Mouse (Mus musculus): ENCODE data around the gene Ccl1. TPM values are rescaled to one million over a fixed set of nuclear protein-coding genes. Genes with fewer than 3 reads are reported as not detected.

Ccl1 gene
- polyA plus RNA-seq (2015; fragmentation: Nextera tagmentation; extraction: Ambion mirVana), result 0.62 and 0.88 TPM in 2 replicates

- Histone ChIP-seq H3K36me3 (replicated peaks) (no peaks in the 10 kb centered on the region), H3K9me3 (no peaks in the 10 kb centered on the region), H3K4me1 (peaks cover 4% of the 10 kb centered on the region; the same call in 1 of the 2 replicates), H3K27me3 (replicated peaks) (no peaks in the 10 kb centered on the region), H3K9ac (no peak within 1 kb of the TSS), H3K27ac (no peak within 1 kb of the TSS), H3K4me3 (no peak within 1 kb of the TSS), H3K4me2 (no peak within 1 kb of the TSS)
- no peak for ATAC-seq (replicated peaks)
- 68% methylated on average over 4 of the region's 4 CpGs for whole genome bisulfite sequencing
Observed at GRCm38 (mm10) chr11:82305590-82305989, at the start of gene Ccl1. Ccl1 (minus strand) TSS chr11:82305690.

DNA sequence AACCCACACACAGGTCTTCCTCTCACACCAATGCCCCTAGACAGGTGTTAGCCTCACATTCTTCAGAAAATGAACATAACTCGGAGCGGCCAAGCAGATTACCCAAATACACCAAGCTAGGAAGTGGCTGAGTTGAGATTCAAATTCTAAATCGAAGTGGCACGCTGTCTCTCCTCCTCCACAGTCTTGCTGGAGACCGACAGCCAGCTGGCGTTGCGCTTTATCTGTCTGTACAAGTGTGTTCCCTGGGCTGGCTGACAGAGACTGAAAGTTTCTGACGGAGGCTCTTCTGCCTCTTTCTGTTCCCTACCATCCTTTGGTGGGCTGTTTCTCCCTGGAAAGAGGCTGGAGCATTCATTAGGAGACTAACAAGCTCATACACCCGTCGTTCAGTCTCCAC, 45.5 kb upstream of the Ccl1 start:
- WGBS, result 82% methylated on average over 10 of the region's 10 CpGs
- no peak overlapping the region for H3K9ac ChIP-seq
- no peak overlapping the region for H3K27ac ChIP-seq
- no peak overlapping the region for H3K4me3 ChIP-seq
- no peaks in the 10 kb centered on the region for H3K27me3 ChIP-seq (replicated peaks)
- no peak for ATAC-seq (replicated peaks)
- H3K4me2 ChIP-seq, result no peak overlapping the region
- no peaks in the 10 kb centered on the region for H3K36me3 ChIP-seq (replicated peaks)
- H3K9me3 ChIP-seq, result no peaks in the 10 kb centered on the region
- H3K4me1 ChIP-seq, result no peaks in the 10 kb centered on the region

DNA sequence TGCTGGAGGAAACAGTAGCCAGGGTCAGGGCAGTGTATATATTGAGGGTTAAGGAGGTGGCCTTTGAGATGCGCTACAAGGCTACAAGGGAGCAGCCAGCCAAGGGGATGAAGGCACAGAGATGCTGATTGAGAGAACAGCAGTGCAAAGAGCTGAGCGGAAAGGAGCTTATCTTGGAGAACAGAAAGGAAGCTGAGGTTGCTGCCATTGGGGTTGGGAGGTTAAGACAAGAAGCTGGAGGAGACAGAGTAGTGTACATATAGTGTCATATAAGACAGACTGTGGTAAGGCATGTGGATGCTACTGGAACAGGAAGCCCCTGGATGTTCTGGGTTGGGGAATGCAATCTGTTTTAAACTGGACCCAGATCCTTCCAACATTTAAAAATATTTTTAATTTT, 35.4 kb upstream of the Ccl1 start:
- WGBS, result 61% methylated on average over 2 of the region's 2 CpGs
- Histone ChIP-seq H3K4me3 (no peak overlapping the region), H3K27me3 (replicated peaks) (no peaks in the 10 kb centered on the region), H3K36me3 (replicated peaks) (no peaks in the 10 kb centered on the region), H3K4me1 (peaks cover 3% of the 10 kb centered on the region; the same call in 1 of the 2 replicates), H3K4me2 (no peak overlapping the region), H3K9ac (no peak overlapping the region), H3K9me3 (no peaks in the 10 kb centered on the region), H3K27ac (no peak overlapping the region)
- no peak for ATAC-seq (replicated peaks)

GRCm38 (mm10) chr11:82340416-82340815, 34.9 kb upstream of the Ccl1 start:
- H3K9ac ChIP-seq, result no peak overlapping the region
- no peak overlapping the region for H3K27ac ChIP-seq

GRCm38 (mm10) chr11:82339921-82340401, 34.5 kb upstream of the Ccl1 start:
- no peak overlapping the region for H3K4me2 ChIP-seq

More at GRCm38 (mm10) chr11:82340416-82340815, 34.9 kb upstream of the Ccl1 start:
- Histone ChIP-seq H3K4me3 (no peak overlapping the region), H3K36me3 (replicated peaks) (no peaks in the 10 kb centered on the region), H3K4me2 (no peak overlapping the region), H3K4me1 (peaks cover 3% of the 10 kb centered on the region; the same call in 1 of the 2 replicates), H3K9me3 (no peaks in the 10 kb centered on the region), H3K27me3 (replicated peaks) (no peaks in the 10 kb centered on the region)
- ATAC-seq (replicated peaks), result no peak
- WGBS, result 60% methylated on average over 6 of the region's 6 CpGs

GRCm38 (mm10) chr11:82313153-82313552, 7.7 kb upstream of the Ccl1 start:
- no peak overlapping the region for H3K27ac ChIP-seq
- H3K4me2 ChIP-seq, result no peak overlapping the region
- H3K9me3 ChIP-seq, result no peaks in the 10 kb centered on the region
- ATAC-seq (replicated peaks), result no peak
- peaks cover 12% of the 10 kb centered on the region for H3K4me1 ChIP-seq
- no peak overlapping the region for H3K4me3 ChIP-seq
- 46% methylated on average over 7 of the region's 7 CpGs for WGBS
- no peak overlapping the region for H3K9ac ChIP-seq
- H3K36me3 ChIP-seq (replicated peaks), result no peaks in the 10 kb centered on the region
- no peaks in the 10 kb centered on the region for H3K27me3 ChIP-seq (replicated peaks)

More at GRCm38 (mm10) chr11:82339921-82340401, 34.5 kb upstream of the Ccl1 start:
- Histone ChIP-seq H3K27ac (no peak overlapping the region), H3K9ac (no peak overlapping the region), H3K27me3 (replicated peaks) (no peaks in the 10 kb centered on the region), H3K9me3 (no peaks in the 10 kb centered on the region), H3K4me1 (peaks cover 3% of the 10 kb centered on the region; the same call in 1 of the 2 replicates), H3K4me3 (no peak overlapping the region), H3K36me3 (replicated peaks) (no peaks in the 10 kb centered on the region)
- WGBS, result 43% methylated on average over 7 of the region's 7 CpGs
- ATAC-seq (replicated peaks), result no peak

GRCm38 (mm10) chr11:82310336-82311045, 5.0 kb upstream of the Ccl1 start:
- H3K4me2 ChIP-seq, result peak overlapping the region; percentile 45
- H3K9ac ChIP-seq, result no peak overlapping the region
- H3K36me3 ChIP-seq (replicated peaks), result no peaks in the 10 kb centered on the region
- peaks cover 12% of the 10 kb centered on the region for H3K4me1 ChIP-seq
- whole genome bisulfite sequencing, result 13% methylated on average over 12 of the region's 12 CpGs
- H3K9me3 ChIP-seq, result no peaks in the 10 kb centered on the region
- peak; percentile 77 for ATAC-seq (replicated peaks)
- peak overlapping the region; percentile 53 for H3K27ac ChIP-seq
- H3K27me3 ChIP-seq (replicated peaks), result no peaks in the 10 kb centered on the region
- peak overlapping the region; percentile 18 for H3K4me3 ChIP-seq

- Histone ChIP-seq H3K27ac (no peak overlapping the region), H3K27me3 (replicated peaks) (no peaks in the 10 kb centered on the region), H3K9me3 (no peaks in the 10 kb centered on the region), H3K9ac (no peak overlapping the region), H3K36me3 (replicated peaks) (no peaks in the 10 kb centered on the region), H3K4me3 (no peak overlapping the region), H3K4me1 (no peaks in the 10 kb centered on the region), H3K4me2 (no peak overlapping the region)
- no peak for ATAC-seq (replicated peaks)
- 71% methylated on average over 4 of the region's 4 CpGs for WGBS
Observed at GRCm38 (mm10) chr11:82297895-82298294, 7.6 kb downstream of the Ccl1 start.

GRCm38 (mm10) chr11:82290841-82291240, 14.6 kb downstream of the Ccl1 start:
- H3K9me3 ChIP-seq, result no peaks in the 10 kb centered on the region
- no peak overlapping the region for H3K4me3 ChIP-seq
- H3K4me1 ChIP-seq, result no peaks in the 10 kb centered on the region
- H3K4me2 ChIP-seq, result no peak overlapping the region
- no peaks in the 10 kb centered on the region for H3K27me3 ChIP-seq (replicated peaks)
- H3K27ac ChIP-seq, result no peak overlapping the region
- no peaks in the 10 kb centered on the region for H3K36me3 ChIP-seq (replicated peaks)
- ATAC-seq (replicated peaks), result no peak
- H3K9ac ChIP-seq, result no peak overlapping the region

- Histone ChIP-seq H3K36me3 (replicated peaks) (no peaks in the 10 kb centered on the region), H3K27ac (no peak overlapping the region), H3K4me2 (no peak overlapping the region), H3K9ac (no peak overlapping the region), H3K27me3 (replicated peaks) (0 out of 2 replicates have a peak, but pooled peaks cover 3% of the 10 kb centered on the region), H3K4me1 (peaks cover 8% of the 10 kb centered on the region; the same call in 1 of the 2 replicates), H3K9me3 (no peaks in the 10 kb centered on the region), H3K4me3 (no peak overlapping the region)
- ATAC-seq (replicated peaks), result no peak
- WGBS, result 79% methylated on average over 8 of the region's 8 CpGs
Observed at GRCm38 (mm10) chr11:82274149-82274812, 31.2 kb downstream of the Ccl1 start.

DNA sequence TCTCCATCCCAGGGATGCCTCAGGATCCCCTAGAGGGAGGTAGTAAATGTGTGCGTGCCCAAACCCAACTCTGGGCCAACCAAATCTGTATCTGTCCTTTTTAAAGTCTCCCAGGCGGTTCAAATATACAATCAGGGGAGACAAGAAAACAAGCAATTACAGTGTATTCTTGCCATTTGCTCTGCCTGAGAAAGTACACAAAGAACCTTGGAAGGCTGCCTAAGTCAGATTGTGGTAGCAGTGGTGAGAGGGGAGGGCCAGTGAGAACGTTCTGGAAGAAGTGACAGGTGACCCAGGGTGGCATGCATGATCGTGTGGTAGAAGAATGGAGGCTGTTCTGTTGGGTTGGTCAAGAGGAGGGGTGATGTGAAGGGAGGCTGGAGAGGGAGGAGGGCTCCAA, 46.4 kb downstream of the Ccl1 start:
- no peak overlapping the region for H3K27ac ChIP-seq
- no peaks in the 10 kb centered on the region for H3K36me3 ChIP-seq (replicated peaks)
- H3K4me3 ChIP-seq, result no peak overlapping the region
- H3K4me2 ChIP-seq, result no peak overlapping the region
- peaks cover 7% of the 10 kb centered on the region; the same call in 1 of the 2 replicates for H3K4me1 ChIP-seq
- WGBS, result 42% methylated on average over 4 of the region's 4 CpGs
- H3K27me3 ChIP-seq (replicated peaks), result no peaks in the 10 kb centered on the region
- no peaks in the 10 kb centered on the region for H3K9me3 ChIP-seq
- H3K9ac ChIP-seq, result no peak overlapping the region
- ATAC-seq (replicated peaks), result no peak

DNA sequence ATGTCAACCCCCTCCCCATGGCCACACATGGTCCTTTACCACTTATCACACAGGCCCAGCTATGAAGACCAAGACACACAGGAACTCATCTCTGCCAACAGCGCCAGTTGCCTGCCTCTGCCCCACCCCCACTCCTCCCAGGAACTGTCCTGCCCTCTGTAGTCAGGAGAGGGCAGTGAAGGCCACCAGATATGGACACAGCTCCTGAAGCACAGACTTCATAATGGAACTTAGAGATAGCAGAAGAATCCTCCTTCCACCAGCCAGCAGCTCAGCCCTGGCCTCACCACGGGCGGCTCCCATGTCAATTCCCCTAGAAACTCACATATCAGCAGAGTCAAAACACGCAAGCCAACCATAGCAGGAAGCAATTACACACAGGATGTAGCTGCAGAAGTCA, 49.9 kb downstream of the Ccl1 start:
- Histone ChIP-seq H3K4me3 (no peak overlapping the region), H3K27me3 (replicated peaks) (no peaks in the 10 kb centered on the region), H3K27ac (no peak overlapping the region), H3K9me3 (no peaks in the 10 kb centered on the region), H3K36me3 (replicated peaks) (no peaks in the 10 kb centered on the region), H3K4me2 (no peak overlapping the region), H3K4me1 (peaks cover 14% of the 10 kb centered on the region; the same call in 1 of the 2 replicates), H3K9ac (no peak overlapping the region)
- ATAC-seq (replicated peaks), result peak; percentile 71
- WGBS, result 29% methylated on average over 4 of the region's 4 CpGs

Measured in midbrain, embryonic 15.5 days (tissue).